Mouse (Mus musculus) kidney, postnatal 4 days (tissue): ENCODE results near the gene Gm27021.

ENCODE experiments used
- DNase-seq, 2 experiments: peaks; one replicate each; pipeline ENCODE4 v3.0.0; 2021; ENCODE audit warnings: mixed read lengths in 2 of 2

The Gm27021 gene

DNA sequence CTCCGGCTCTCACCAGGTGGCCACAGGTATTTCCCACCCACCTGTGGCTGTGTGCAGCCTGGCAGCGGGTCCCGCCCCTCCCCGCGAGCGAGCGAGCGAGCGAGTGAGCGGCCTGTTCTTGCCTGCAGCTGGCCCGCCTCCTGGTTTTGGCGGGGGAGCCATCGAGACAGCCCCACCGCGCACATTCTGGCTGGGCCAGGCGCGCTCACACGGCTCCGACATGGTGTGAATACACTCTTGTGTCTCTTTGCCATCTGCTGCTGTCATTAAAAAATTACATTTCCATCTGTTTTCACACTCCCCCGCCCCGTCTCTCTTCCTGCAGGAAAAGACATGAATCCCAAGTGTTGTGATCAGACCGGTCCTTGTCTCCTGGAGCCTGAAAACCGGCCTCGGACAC is 69.3 kb downstream of the Gm27021 start:
- DNase-seq = peak; percentile 52 to 66

DNA sequence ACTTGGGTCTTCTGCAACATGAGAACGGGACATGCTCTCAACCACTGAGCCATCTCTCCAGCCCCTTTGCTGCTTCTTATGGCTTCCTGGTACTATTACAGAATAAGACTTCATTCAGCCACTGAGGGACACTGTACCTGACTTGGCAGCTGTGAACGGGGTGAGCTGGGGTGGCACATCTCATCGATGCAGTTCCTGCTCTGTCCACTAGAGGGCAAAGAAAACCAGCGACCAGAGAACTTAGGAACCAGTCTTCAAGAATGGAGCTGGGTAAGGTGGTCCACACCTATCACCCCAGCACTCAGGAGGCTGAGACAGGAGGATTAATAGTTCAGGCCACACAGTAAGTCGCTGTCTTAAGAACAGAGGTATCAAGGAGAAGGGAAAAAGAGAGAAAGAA is 71.9 kb downstream of the Gm27021 start:
- DNase-seq = peak; percentile 74 to 76

DNA sequence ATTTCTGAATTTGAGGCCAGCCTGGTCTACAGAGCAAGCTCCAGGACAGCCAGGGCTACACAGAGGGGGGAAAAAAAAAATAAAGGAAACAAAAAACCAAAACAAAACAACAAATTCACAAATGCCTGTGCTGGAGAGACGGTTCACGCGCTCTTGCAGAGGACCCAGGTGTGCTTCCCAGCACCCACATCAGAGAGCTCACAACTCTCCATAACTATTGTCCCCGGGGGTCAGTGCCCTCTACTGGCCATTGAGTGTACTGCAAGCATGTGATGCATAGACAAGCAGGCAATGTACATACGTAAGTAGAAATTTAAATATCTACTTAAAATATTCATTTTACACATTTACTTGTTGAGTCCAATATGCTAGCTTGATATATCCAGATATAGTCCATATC is 73.3 kb downstream of the Gm27021 start:
- no peak for DNase-seq

DNA sequence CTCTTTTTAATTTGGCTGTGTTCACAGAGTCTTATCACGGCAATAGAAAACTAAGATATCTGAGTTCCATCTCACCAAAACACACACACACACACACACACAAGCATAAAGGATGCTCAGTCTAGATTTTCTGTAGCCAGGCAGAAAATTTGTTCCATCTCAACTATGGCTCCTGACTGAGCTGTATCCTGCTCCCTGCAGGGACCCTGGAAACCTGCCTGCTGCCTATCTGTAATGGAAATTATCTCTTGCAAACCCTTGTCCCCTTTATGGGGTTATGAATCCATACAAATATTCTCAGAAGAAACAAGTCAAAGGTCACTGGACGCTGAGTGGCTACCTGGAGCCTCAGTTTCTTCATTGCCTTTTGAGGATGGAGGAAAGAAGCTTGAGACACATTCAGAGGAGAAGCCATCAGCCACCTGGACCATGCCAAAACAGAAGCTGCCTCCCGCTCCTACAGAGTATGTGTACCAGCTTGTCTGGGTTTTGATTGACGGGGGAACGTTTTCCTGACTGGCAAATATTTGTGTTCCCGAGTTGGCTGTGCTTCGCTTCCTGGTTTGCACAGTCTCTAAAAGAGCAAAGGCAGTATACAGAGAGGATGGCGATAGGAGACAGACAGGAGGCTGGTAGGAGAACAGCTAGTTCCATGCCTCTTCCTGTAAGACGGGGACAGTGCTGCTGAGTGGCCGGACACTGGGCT is 76.1 kb downstream of the Gm27021 start:
- DNase-seq = no peak

DNA sequence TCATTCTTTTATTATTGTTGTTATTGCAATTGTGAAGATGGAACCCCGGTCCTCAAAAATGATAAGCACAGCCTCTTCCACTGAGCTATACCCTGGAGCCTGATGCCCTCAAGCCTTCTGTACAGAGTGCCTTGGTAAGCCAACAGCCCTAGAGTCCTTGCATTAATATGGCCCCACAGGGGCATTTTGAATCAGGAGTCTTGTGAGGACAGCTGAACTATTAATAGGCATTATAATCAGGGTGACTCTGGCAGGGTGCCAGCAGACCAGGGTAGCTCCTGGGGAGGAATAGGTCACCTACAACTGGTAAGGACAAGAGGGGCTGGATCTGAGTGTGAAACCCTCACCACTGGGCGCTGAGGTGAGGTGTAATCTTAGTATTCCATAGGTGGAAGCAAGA is 78.0 kb downstream of the Gm27021 start:
- DNase-seq = peak; percentile 52 to 55

DNA sequence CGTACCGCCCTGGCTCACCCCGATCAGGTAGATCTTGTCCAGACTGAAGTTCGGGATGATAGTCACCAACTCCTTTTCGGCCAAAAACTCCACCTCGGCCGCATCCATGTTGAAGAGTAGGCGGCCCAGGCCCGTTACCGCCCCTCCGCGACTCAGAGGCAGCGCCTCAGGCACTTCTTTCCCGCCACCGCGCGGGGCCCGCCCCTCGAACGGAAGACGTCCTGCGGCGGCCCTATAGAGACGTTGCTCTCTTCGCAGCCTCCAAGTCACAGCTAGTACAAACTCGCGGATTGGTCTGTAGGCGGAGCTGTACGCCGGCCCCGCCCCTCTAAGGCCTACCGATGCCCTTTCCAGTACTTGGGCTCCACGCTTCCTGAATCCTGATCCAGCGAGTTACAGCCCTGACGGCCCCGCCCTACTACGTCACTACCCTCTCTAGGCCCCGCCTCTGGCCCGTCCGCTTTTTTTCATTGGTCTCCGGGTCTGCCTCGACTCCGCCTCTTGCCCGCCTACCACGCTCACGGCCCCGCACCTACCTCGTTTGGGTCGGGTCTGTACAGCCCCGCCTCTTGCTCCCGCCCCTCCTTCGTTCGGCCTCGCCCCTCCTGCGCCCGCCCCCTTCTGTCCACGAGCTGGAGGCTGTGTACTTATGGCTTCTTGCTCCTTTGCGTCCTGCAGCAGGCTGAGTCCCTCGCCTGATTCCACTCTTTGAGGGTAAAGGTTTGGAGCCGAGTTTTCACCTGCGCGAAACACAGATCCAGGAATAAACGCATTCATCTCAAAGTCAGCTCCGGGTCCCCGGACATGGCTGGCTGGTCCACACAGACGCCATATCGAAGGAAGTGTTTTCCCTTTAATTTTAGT is 78.7 kb downstream of the Gm27021 start, which contains the start of gene Gins2:
TSS of gene Gins2 (minus strand) at position 397 of the 864 bp plus-strand sequence.
- DNase-seq = peak; percentile 99 to 100

DNA sequence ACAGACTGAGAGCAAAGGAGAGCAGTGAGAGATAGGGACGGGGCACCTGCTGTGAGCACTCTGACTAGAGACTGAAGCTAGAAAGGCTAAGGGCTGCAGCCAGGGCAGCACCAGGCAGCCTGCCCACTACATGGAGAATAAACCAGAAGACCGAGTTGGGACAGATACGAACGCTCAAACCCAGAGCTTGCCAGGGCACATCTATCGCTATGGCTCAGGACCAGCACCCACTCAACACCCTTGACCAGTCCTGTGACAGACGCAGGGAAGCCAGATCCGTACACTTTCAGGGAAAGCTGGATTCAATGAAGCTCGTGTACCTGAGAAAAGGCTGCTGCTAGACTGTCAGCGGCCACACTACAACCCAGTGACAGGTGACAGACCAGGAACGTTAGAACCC is 82.4 kb downstream of the Gm27021 start:
- DNase-seq = peak in 1 of 2 experiments; percentile 2

DNA sequence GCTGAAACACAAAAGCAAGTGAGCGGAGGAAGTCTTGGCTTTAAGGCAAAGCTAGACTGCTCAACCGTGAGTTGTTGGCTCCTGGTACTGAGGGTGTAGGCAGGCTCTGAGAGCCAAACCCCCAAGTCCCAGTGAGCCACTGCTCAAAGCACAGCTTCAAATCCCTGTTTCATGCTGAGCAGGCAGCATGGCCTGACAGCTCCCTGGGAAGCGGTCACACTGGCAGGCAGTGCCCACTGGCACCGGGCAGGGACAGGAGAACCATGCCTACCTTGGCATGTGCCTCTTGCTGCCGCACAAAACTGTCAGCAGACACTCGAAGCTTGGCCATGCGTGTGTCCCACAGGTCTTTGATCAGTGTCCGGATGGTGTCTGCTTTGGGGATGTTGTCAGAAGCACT is 86.1 kb downstream of the Gm27021 start:
- peak in 1 of 2 experiments; percentile 33 for DNase-seq

DNA sequence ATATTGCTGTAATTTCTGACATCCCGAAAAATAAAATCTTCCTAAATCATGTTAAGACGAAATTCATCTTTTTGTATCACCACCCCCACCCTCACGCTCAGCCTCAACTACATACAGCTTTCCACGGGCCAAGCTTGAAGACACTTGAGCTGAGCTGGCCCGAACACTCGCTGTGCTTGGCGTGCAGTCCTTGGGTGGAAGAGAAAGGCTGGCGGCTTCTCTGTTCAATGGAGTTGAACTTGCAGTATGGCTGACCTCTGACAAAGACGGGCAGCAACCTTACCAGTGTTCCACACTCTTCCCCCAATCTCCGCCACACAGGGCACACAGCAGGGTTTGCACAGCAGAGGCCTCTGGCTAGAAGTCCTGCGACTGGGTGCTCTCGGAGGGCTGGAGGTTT is 86.5 kb downstream of the Gm27021 start:
- DNase-seq = no peak

DNA sequence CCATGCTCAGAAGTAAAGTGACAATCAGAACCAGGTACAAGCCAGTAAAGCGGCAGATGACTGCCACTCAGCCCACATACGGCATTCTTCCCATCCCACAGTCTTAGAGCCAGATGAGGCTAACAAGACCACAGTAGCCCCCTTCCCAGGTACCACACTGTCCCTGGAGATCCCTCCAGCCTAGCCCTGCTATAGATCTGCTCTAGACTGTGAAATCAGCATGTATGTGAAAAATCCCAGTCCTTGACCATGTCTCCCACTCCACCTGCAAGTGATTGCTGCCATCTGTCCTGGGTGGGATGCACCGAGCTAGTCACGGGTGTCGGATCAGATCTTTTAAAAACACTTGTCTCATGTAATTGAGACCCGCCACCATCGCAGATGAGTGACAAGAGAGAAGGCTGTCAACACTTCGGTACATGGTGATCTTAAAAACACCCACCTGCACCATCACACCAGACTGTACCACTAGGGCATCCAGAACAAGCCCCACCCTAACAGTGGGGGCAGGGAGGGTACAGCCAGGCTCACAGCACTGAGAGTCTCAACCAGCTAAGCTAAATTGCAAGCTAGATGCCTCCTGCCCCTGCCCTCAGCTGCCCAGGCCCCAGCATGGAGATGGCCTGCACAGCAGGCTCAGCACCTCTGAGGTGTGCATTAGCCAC is 87.4 kb downstream of the Gm27021 start:
- no peak for DNase-seq

DNA sequence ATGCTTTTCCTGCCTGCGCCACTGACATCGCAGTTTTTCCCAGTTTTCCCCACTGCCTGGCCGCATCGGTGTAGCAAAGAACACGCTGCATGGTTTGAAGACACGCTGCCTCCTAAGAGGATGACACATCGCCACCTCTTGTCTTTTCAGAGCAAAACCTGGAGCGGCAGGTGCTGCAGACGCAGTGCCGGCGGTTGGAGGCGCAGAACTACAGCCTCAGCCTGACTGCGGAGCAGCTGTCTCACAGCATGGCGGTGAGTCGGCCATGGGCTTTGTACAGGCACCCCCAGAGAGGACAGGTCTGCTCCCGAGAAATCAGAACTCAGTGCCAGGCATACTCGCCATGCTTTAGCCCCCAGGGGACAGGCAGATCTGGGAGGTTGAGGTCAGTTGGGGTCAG is 90.1 kb downstream of the Gm27021 start:
- no peak for DNase-seq

DNA sequence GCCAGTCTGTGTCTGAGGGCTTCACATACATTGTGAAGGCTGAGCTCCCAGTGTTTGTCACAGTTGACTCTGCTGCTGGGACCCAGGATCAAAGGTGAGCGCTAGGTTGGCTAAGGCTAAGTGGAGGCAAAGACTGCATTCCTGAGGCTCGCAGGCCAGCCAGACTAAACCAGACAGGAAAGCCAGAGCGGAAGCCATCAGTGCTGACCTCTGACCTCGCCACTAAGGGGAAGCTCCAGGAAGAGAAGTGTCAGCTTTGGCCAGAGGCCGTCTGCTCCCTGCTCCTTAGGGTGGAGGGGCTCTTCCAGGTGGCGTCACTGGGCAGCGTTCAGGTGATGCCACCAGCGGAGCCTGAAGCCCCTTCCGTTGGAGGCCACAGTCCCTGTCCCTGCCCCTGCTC is 92.1 kb downstream of the Gm27021 start:
- peak; percentile 60 to 77 for DNase-seq

DNA sequence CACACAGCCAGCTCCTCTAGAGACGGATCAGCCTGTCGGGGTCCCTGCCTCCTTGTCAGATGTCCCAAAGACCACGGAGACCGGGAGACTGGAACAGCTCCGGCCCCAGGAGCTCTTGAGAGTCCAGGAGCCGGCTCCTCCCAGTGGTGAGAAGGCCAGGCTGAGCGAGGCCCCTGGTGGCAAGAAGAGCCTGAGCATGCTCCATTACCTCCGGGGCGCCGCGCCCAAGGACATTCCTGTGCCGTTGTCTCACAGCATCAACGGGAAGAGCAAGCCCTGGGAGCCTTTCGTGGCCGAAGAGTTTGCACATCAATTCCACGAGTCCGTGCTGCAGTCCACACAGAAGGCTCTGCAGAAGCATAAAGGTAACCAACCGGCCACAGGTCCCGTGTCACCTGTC is 92.9 kb downstream of the Gm27021 start:
- DNase-seq = peak; percentile 61 to 75

DNA sequence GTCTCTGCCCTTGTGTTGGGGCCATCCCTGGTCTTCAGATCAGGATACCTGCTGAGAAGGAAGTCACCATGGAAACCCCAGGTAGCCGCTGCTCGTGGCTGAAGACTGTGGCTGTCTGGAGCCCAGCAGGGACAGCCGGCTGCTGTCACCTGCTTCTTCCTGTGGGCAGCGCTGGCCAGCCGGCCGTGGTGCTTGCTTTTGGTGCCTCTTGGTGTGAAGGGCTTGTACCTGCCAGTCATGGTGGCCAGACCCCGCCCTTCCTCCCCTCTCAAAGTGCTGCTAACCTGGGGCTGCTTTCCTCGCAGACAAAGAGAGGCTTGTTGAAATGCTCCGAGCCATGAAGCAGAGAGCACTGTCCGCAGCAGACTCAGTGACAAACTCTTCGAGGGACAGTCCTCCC is 94.0 kb downstream of the Gm27021 start:
- DNase-seq = peak in 1 of 2 experiments; percentile 40

DNA sequence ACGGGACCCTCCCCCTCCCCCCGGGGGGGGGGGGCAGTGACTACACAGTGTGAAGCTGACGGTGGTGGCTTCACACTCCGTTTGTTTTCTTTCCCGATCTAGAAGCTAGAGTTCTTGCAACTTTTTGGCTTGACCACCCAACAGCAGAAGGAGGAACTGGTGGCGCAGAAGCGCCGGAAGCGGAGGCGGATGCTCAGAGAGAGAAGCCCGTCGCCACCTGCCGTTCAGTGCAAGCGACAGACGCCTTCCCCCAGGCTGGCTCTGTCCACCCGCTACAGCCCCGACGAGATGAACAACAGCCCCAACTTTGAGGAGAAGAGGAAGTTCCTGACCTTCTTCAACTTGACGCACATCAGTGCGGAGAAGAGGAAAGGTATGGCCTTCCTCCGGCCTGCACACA is 95.3 kb downstream of the Gm27021 start:
- DNase-seq = peak in 1 of 2 experiments; percentile 37

DNA sequence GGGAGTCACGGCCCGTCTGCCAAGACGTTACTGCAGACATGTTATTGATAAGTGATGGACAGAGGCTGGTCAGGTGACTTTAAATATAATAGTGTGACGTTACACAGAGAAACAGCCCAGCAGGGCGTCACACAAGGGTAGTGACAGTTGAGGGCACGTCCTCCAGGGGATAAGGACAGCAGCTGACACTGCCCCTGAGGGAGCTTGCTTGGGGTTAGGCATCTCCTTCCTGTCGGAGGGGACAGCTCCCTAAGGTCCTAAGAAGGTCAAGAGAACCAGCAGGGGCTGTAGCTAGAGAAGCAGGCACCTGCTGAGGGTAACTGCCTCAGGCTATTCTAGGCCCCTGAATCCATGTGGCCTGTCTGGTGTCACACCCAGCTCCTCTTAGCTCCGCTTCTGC is 96.3 kb downstream of the Gm27021 start:
- no peak for DNase-seq

DNA sequence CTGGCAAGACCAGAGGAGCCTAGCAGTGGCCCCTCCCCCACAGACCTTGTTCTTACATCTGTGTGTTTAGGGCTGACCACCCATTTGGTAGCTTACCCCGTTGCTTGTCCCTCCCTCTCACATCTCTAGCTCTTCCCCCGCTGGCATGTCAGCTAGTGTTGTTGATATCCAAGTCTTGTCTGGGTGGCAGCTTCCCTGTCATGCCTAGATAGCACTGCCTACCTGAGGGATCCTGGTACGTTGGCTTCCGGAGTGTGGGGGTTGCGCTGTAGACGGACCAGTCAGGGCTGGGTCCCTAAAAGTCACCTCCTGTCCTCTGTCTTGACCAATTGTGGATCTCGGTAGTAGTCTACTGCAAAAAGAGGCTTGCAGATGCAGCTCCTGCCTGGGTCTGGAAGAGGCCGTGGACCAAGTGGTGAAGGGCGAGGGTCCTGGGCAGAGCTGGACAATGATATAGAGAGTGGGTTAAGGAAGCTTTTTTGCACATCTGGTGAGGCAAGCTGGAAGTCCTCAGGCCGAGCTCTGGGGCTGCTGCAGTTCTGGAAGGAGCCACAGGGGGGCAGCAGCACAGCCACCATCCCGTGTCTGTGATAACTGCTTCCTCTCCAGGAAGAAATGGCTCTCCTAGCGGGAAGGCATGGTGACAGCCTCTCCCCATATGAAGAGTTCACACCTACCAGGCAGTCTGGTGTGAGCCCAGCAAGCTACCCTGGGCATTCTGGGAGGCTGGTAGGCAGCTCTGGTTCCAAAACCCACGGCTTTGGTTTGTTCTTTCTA is 97.8 kb downstream of the Gm27021 start:
- DNase-seq = peak; percentile 89 to 90

DNA sequence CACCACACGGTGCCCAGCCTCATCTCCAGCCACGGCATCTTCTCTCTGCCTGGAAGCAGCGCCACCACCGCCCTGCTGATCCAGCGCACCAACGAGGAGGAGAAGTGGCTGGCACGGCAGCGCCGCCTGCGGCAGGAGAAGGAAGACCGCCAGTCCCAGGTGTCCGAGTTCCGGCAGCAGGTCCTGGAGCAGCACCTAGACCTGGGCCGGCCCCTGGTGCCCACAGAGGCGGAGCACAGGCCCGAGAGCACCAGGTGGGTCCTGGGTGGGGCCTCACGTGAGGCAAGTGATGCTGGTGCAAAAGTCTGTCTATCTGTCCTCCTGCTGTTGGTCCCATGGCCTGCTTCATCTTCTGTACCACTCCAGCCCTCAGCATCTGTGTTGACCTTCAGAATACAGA is 98.8 kb downstream of the Gm27021 start:
- no peak for DNase-seq

DNA sequence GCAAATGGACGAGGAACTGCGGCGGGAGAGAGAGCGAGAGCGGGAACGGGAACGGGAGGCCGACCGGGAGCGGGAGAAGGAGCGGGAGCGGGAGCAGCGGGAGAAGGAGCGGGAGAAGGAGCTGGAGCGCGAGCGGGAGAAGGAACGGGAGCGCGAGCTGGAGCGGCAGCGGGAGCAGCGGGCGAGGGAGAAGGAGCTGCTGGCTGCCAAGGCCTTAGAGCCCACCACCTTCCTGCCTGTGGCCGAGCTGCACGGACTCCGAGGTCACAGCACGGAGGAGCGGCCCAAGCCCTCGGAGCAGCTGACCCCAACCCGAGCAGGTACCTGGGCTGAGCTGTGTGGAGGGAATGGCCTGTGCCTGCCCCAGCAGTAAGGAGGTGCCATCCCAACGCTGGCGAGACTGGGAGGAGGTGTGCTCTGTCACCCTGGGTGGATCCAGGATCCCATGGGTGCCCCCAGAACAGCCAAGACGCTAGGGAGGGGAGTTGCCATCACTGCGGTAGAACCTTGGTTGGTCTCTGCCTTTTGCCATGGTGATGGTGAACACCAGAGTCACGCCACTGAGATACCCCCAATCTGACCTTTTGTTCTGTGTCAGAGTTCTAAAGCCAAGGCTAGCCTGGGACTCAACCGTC is 99.6 kb downstream of the Gm27021 start:
- DNase-seq = no peak

DNA sequence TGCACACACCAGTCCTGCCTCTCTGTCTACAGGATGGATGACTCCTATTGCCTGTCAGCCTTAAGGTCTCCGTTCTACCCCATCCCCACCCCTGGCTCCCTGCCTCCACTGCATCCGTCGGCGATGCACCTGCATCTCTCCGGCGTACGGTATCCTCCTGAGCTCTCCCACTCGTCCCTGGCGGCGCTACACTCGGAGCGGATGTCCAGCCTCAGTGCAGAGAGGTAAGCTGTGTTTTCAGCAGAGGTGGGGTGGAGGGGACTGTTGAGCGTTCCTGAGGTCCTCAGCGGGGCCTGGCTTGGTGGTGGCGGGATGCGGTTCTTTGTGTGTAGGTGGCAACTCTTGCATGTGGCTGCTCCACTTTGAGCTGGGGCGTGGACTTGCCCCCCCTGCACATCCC is 100.1 kb downstream of the Gm27021 start:
- DNase-seq = no peak

DNA sequence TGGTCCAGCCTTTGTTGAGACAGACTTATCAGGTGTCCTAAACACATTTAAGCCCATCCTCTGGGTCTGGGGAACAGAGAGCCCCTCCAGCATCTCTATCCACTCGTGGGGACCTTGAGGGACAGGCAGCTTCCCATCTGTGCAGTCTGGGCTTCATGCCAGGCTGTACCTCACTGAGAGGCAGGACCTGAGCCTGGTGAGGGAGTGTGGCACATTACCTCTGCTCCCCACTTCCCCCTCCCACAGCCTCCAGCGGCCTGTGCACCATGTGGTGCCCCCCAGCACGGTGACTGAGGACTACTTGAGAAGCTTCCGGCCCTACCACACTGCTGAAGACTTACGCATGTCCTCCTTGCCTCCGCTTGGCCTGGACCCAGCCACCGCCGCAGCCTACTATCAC is 101.2 kb downstream of the Gm27021 start:
- DNase-seq = no peak

DNA sequence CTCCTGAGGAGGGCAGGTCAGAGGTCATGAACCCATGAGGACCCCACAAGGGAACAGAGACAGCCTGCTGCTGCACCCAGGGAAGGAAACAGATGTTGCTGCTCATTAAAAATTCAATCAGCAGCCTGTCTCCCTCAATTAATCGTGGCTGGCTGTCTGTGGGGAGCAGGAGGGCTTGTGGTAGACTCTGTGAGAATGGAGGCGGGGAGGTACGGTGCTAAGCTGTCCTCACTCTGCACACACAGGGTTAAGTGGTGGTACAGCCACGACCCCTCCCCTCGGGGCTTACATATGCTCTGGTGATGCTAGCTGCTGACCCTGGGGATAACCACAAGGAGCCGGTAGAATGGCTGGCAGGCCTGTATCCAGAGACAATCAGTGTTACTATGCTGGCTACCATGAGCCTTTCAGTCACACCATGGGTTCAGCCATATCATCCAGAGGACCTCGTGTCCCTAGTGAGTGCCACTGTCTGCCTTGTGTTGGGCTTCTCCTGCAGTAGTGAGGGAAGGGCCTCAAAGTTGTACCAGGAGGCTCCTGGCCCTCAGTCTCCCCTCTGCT is 102.6 kb downstream of the Gm27021 start:
- DNase-seq = no peak
